Mouse (Mus musculus) thymus, adult 2 months (tissue): Measurements from ENCODE around the gene Asb12. TPM values are rescaled to one million over a fixed set of nuclear protein-coding genes. Genes with fewer than 3 reads are reported as not detected.

Experiments
- DNase-seq: peaks from one replicate; pipeline ENCODE4 v3.0.0; 2021
- H3K27ac ChIP-seq: fragments of 200-500 bp; 2 replicates; pipeline ENCODE4 v1.5.1; 2012; ENCODE audit warnings: low read length, control low read depth; ENCODE audit not compliant: control insufficient read depth, insufficient read depth
- H3K27me3 ChIP-seq: fragments of 200-500 bp; 2 replicates; pipeline ENCODE4 v1.6.1; 2012; ENCODE audit warnings: mild to moderate bottlenecking, low read length, moderate library complexity, mixed read lengths; ENCODE audit not compliant: control insufficient read depth, insufficient read depth
- H3K36me3 ChIP-seq: fragments of 200-500 bp; 2 replicates; pipeline ENCODE4 v1.6.1; 2012; ENCODE audit warnings: mild to moderate bottlenecking, low read length, moderate library complexity; ENCODE audit not compliant: control insufficient read depth, insufficient read depth
- H3K4me1 ChIP-seq: fragments of 200-500 bp; replicated peaks from 2 replicates; pipeline ENCODE4 v1.6.1; 2012; ENCODE audit warnings: low read length; ENCODE audit not compliant: control insufficient read depth, insufficient read depth
- H3K4me3 ChIP-seq: fragments of 200-500 bp; 2 replicates; pipeline ENCODE4 v1.5.1; 2012; ENCODE audit warnings: mild to moderate bottlenecking, low read length, control low read depth, moderate library complexity; ENCODE audit not compliant: control insufficient read depth, insufficient read depth
- CTCF ChIP-seq: fragments of 200-500 bp; IDR thresholded peaks from 2 replicates; pipeline ENCODE4 v1.5.1; 2012; ENCODE audit warnings: mild to moderate bottlenecking, control low read depth, low read length, moderate library complexity, borderline replicate concordance; ENCODE audit not compliant: control insufficient read depth, poor library complexity, insufficient read depth; ENCODE audit errors: extremely low read depth
- POLR2A ChIP-seq: fragments of 200-500 bp; IDR thresholded peaks from 2 replicates; pipeline ENCODE4 v1.6.1; 2012; ENCODE audit warnings: mild to moderate bottlenecking, low read length, control low read depth, moderate library complexity; ENCODE audit not compliant: control insufficient read depth, poor library complexity, insufficient read depth; ENCODE audit errors: extremely low read depth
- WGBS: fragments of 180-500 bp; shearing (Covaris S2); methylation state at CpG from one replicate; pipeline ENCODE4 v1.1.7; 2018; 5-methylcytosine and 5-hydroxymethylcytosine counted together
- polyA plus RNA-seq: library from polyadenylated mRNA; depleted of rRNA; stranded (reverse); fragments of >200 nt; gene quantifications from 2 replicates; pipeline ENCODE4 v1.2.3, GENCODE M21; 2012; rRNA removed

The Asb12 gene
- polyA plus RNA-seq, 1 experiment, result 0.44 TPM

DNA sequence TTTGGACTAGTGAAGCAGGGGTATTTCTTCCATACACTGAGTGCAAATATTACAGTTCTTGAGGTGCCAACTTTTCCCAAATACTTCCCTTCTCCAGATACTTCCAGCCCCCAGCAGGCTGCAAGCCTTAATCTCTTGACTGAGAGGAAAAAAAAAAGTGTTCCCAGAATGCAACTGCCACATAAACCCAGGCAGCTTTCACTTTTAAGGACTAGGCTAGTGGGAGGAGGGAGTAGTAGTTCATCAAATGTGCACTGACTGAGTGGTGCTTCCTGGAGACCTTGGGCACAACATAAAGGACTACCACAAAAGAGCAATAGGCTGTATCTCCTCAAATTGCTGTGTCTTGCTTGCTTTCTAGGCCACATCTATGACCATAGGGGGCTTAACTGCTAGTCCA lies 116.5 kb downstream of the Asb12 start:
- peaks cover 10% of the 10 kb centered on the region for H3K4me1 ChIP-seq
- no peak overlapping the region for H3K27ac ChIP-seq
- no peak overlapping the region for H3K4me3 ChIP-seq
- DNase-seq, result no peak
- no peaks in the 10 kb centered on the region for H3K36me3 ChIP-seq
- no peaks in the 10 kb centered on the region for H3K27me3 ChIP-seq
- no peak for TF ChIP-seq POLR2A
- no peak for TF ChIP-seq CTCF

DNA sequence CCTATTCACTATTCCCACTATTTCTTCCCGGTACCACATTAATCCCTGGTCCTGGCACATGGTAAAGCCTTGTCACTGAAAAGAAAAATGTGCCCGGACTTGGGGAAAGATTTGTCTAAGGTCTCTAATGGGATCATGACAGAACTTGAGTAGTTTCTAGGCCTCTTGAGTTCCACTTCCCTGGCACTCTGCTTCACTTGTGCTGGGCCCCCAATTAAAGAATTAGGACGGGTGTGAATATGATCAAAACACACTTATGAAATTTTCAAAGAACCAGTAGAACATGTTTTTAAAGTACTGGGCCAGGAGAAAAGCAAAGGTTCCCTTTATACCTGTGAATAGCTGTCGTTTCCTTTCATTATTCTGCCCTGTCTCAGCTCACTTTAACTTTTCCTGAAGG lies 119.3 kb downstream of the Asb12 start:
- no peak for DNase-seq

DNA sequence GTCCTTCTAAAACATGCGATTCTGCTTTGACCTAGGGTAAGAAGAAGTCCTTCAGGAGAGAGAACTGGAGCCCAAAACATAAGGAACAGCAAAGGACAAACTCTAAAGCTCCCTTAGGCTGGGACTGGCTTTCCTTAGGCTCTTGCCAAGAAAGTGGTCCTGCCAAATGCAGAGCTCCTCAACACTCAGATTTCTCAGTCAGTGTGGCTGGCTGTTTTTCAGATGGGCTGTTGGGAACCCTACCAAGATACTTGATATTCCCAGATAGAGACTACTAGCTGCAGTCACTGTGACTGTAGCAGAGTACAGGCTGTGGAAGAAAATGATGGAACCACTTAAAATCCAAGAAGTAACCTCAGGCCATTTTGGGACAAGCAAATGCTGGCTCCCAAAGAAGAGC lies 120.6 kb downstream of the Asb12 start:
- Histone ChIP-seq H3K27me3 (no peaks in the 10 kb centered on the region), H3K4me1 (no peaks in the 10 kb centered on the region), H3K4me3 (no peak overlapping the region), H3K27ac (no peak overlapping the region), H3K36me3 (no peaks in the 10 kb centered on the region)
- no peak for TF ChIP-seq CTCF
- TF ChIP-seq POLR2A, result no peak
- 96% methylated on average over 1 of the region's 1 CpGs for WGBS
- no peak for DNase-seq

More for the DNA sequence above, 119.3 kb downstream of the Asb12 start:
- TF ChIP-seq CTCF (no peak), POLR2A (no peak)
- no peak overlapping the region for H3K4me3 ChIP-seq
- WGBS, result 93% methylated on average over 4 of the region's 4 CpGs
- peaks cover 3% of the 10 kb centered on the region; the same call in 1 of the 2 replicates for H3K4me1 ChIP-seq
- H3K27ac ChIP-seq, result no peak overlapping the region
- no peaks in the 10 kb centered on the region for H3K36me3 ChIP-seq
- no peaks in the 10 kb centered on the region for H3K27me3 ChIP-seq

Other genes with a start within 250 kb of the Asb12 start
- 5.1 and 5.2 TPM in 2 replicates for gene Amer1, start 113.1 kb downstream of the Asb12 start, polyA plus RNA-seq
- gene Pfn5, start 117 bp upstream of the Asb12 start, polyA plus RNA-seq, result not detected in 2 replicates
- 2.1 and 3.0 TPM in 2 replicates for gene Zc4h2, start 100.5 kb upstream of the Asb12 start, polyA plus RNA-seq
- gene Zc3h12b, start 153.7 kb upstream of the Asb12 start, polyA plus RNA-seq, result 3.6 and 3.9 TPM in 2 replicates